Mouse (Mus musculus): Measurements from ENCODE around the gene Rhof.

Rhof gene

GRCm38 (mm10) chr5:123148073-123148722 lies 15.7 kb upstream of the Rhof start:
- no peak for DNase-seq (ENCODE audit: low read depth, low spot score)

- no peak for DNase-seq (ENCODE audit: low read depth, low spot score)
These were observed 15.1 kb upstream of the Rhof start for GRCm38 (mm10) chr5:123147569-123147968.

DNA sequence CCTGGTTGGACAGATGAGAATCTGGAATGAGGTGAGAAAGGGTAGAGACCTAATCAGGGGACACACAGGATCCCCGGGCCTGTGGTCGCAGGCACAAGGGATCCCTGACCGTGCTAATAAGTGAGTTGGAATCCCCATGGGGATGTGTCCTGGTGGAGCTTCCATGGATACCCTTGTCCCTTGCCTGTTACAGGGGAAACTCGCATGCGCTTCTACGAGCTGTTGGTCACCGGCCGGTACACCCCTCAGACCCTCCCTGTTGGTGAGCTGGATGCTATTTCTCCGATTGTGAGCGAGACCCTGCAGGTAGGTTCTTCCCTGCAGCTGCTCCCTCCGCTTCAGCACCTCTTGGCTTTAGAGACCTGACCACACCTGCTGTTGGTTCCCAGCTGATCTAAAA lies 13.9 kb upstream of the Rhof start:
- DNase-seq (ENCODE audit: low read depth, low spot score) = no peak

DNA sequence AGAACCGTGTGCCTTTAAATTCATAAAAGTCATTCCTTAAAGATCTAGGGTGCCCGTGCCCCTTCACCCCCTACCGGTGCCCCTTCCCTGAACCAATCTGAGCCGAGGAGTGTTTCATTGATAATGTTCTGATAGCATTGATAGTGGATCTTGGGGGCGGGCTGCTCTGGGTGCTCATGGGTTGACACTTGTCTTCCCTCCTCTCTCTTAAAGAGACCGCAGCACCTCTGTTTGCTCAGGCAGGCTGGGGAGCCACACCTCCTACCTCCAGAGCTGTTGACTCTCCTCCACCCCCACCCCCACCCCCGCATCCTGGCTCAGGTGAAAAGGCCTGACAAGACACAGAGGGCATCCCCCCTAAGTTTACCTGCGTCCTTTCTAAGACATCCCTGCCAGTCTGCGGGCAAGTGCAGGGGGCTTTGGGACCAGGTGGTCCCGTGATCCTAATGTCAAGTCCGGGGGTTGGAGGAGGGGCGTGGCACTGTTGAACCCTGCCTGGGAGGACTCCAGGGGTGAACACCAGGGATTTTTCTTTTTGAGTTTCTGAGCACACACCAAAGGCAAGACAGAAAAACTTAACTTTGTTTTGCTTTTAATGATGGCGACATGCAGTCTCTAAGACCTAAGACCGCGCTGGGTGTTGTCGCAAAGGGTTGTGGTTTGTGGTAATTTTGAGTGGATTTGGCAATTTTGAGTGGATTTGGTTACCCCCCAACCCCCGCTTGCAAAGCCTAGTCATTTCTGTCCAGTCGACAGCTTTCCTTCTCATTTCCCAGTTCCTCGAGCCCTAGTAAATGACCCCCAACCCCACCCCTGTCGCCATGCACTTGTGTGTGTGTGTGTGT lies 12.5 kb upstream of the Rhof start:
- no peak for DNase-seq (ENCODE audit: low read depth, low spot score)

DNA sequence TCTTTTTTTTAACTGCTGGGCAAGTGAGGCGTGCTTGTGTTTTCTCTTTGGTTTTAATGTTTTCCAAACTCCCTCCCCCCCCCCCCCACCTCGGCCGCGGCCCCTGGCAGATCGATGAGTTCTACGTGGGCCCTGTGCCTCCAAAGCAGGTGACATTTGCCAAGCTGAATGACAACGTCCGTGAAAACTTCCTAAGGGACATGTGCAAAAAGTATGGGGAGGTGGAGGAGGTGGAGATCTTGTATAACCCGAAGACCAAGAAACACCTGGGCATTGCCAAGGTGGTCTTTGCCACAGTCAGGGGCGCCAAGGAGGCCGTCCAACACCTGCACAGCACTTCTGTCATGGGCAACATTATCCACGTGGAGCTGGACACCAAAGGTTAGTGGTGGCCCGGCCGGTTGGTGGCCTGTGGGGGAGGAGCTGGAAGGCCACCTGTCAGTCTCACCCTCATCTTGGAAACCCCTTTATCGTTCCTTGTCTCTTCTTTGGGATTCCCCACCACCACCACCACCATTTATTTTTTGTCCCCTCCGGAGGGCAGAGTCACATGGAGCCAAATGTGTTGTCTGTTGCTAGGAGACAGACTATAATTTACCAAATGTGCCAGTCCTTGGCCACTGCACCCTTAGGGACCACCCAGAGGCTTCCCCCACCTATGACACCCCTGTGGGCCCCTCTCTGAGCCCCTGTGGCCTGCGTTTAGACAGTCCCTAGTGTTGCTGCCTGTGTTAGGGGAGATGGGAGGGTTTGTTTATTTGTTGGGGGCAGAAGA lies 11.7 kb upstream of the Rhof start:
- no peak for DNase-seq (ENCODE audit: low read depth, low spot score)

DNA sequence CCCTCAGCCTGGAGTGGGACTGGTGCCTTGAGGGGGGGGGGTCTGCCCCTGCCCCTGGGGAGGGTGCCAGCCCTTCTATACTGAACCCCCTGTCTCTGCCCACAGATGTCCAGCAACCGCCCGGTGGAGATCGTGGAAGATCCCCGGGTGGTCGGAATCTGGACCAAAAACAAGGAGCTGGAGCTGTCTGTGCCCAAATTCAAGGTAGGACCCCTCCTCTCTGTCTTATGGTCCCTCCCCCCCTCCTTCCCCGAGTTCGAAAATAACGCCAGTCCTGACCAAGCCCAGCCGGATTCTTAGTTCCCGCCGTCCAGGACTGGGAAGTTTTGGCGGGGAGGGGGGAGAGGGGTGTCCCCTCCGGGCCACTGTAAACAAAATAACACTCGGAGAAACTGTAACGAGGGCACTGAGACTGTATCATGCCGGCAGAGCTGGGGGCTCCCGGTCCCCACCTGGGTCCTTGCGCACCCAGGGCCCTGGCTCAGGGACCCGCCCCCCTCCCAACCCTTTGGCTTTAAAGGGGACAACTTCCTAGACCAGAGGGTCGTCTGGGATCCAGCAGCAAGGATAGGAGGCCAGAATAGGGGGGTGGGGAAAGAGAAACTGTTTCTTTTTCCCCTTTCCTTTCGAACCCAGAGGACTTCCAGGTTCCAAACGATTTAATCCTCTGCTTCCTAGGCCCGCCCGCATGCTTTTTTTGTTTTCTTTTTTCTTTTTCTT lies 10.9 kb upstream of the Rhof start:
- DNase-seq (ENCODE audit: low read depth, low spot score) = peak; percentile 81

DNA sequence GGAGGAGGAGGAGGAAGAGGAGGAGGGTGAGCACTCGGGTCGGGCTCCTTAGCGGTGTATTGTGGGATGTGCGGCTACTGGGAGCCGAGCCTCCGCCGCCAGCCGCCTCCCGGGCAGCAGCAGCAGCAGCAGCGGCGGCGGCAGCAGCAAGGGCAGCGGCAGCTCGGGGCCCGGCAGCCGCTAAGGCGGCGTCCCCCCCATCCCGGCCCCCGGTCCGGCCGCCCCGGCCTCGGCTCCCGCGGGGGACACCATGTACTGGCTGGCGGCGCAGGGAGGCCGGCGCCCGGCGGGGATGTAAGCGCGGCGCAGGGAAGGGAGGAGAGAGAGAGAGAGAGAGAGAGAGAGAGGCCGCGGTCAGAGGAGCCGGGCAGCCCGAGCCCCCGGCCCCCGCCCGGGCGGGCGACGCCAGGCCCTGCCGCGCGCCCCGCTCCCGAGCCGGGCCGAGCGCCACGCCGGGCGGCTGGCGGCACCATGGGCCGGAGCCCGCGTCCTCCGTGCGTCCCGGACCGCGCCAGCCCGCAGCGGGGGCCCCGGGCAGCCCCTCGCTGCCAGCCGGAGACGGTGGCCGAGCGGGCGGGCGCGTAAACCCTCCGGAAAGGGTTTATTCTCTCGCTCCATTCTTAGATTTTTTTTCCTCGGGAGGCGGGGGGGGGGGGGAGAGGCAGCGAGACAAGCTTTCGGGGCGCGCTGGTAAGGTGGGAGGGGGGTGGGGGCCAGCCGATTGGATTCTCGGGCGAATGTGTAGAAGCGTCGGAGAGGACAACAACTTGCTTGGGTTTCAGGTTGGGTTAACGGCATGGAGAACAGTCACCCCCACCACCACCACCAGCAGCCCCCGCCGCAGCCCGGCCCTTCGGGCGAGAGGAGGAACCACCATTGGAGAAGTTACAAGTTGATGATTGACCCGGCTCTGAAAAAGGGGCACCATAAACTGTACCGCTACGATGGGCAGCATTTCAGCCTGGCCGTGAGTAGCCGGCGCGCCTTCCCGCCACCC lies 10.0 kb upstream of the Rhof start, which contains the start of gene Setd1b:
TSS of gene Setd1b (plus strand) at position 33 of the 997 bp plus-strand sequence.
- DNase-seq (ENCODE audit: low read depth, low spot score) = peak; percentile 56

- no peak for DNase-seq (ENCODE audit: low read depth, low spot score)
These were observed 9.2 kb upstream of the Rhof start for GRCm38 (mm10) chr5:123141555-123142160.

GRCm38 (mm10) chr5:123140694-123141554 lies 8.4 kb upstream of the Rhof start:
- peak; percentile 97 for DNase-seq (ENCODE audit: low read depth, low spot score)

- DNase-seq (ENCODE audit: low read depth, low spot score) = peak; percentile 63
These were observed 7.5 kb upstream of the Rhof start for GRCm38 (mm10) chr5:123139722-123140627.

- DNase-seq (ENCODE audit: low read depth, low spot score) = peak; percentile 90
These were observed 6.6 kb upstream of the Rhof start for GRCm38 (mm10) chr5:123138953-123139721.

- peak; percentile 98 for DNase-seq (ENCODE audit: low read depth, low spot score)
These were observed 5.9 kb upstream of the Rhof start for GRCm38 (mm10) chr5:123138230-123138911.

GRCm38 (mm10) chr5:123137910-123138229 lies 5.4 kb upstream of the Rhof start:
- DNase-seq (ENCODE audit: low read depth, low spot score) = no peak

- peak; percentile 96 for DNase-seq (ENCODE audit: low read depth, low spot score)
These were observed 4.8 kb upstream of the Rhof start for GRCm38 (mm10) chr5:123137044-123137909.

GRCm38 (mm10) chr5:123136361-123137043 lies 4.0 kb upstream of the Rhof start:
- DNase-seq (ENCODE audit: low read depth, low spot score) = peak; percentile 98

Measured in 3T3-L1 (cell line).